Mouse (Mus musculus) natural killer cell, adult 2 months (primary cell): ENCODE measurements around the gene Bcl2l1.

Source experiments
- DNase-seq, 2 experiments: peaks; one replicate each; pipeline ENCODE4 v3.0.0; 2022; ENCODE audit warnings: low spot score in 2 of 2

Bcl2l1 gene

DNA sequence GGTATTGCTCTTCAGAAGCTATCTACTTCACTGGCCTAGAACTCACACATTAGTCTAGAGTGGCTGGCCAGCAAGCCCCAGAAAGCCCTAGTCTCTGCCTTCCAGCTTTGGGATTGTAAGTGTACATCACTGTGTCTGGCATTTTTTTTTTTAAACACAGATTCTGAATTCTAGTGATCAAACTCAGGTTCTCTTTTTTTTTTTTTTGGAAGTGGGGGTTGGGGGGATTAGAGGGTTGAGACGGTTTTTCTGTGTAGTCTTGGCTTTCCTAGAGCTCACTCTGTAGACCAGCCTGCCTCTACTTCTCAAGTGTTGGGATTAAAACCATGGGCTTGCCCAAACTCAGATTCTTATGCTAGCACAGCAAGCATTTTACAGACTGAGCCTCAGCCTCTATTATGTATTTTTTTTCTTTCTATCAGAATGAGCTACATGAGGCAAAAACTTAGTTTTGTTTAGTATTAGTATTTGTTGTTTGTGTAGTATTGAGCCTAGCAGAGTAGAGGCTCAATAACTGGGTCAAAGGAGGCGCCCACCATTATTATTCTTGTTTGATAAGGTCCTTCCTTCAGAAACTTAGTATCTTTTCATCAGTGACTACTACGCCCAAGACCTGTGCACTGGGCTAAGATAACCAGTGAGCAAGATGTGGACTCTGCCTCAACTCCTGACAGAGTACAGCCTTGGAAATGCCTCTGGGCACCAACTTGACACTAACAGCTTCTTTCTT, 6.9 kb downstream of the Bcl2l1 start:
- DNase-seq, result no peak

DNA sequence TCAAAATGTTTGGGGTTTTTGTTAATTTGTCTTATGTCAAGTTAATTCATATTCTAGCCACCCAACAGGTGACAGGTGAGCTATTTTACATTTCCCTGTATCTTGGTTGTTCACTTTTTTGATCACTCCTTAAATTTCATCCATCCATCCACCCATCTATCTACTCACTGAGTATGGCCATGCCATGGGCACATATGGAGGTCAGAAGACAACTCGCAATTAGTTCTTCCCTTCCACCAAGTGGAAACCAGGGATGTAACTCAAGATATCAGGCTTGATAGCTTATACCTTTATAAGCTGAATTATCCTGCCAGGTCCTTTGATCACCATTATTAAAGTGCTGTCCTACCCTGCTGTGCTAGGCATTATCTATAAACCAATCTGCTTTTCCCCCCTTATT, 7.8 kb downstream of the Bcl2l1 start:
- no peak for DNase-seq

DNA sequence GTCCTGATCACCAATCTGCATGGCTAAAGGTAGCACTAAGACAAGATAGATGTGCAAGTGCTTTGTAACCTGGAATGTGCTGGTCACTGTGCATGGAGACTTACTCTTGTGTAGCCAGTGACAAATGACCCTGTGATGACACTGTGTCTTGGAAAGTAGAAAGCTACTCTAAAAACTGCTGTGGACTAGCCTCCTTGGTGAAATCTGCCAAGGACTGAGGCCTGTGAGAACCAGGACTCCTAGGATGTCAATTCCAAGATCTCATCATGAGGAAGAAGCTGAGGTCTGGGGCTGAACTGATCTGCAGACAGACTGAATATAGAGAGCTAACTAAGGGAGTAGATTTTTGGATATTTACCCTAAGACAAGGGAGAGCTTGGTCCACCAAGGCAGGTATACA, 10.0 kb downstream of the Bcl2l1 start:
- DNase-seq, result no peak

- no peak for DNase-seq
Measured at GRCm38 (mm10) chr2:152821023-152821422, 10.5 kb downstream of the Bcl2l1 start.

GRCm38 (mm10) chr2:152820369-152820768, 11.2 kb downstream of the Bcl2l1 start:
- no peak for DNase-seq

GRCm38 (mm10) chr2:152819926-152820325, 11.6 kb downstream of the Bcl2l1 start:
- DNase-seq, result no peak

GRCm38 (mm10) chr2:152819097-152819624, 12.4 kb downstream of the Bcl2l1 start:
- no peak for DNase-seq

DNA sequence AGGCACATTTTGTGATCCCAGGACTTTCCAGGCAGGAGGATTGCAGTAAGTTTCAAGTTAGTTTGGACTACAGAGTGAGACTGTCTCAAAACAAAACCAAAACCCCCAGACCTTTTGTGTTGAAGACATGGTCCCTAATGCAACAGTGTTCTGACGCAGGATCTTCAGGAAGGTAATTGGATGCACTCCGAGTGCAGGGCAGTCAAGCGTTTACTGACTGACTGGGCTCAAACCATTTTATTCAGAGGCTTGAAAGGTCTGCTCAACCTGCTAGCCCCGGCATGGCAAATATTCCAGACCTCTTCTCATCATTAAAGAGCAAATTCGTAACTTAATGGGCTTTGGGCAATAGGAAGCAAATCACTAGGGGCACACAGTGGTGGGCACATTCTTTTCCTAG, 12.8 kb downstream of the Bcl2l1 start:
- DNase-seq, result no peak

GRCm38 (mm10) chr2:152817596-152818291, 13.8 kb downstream of the Bcl2l1 start:
- DNase-seq, result no peak

DNA sequence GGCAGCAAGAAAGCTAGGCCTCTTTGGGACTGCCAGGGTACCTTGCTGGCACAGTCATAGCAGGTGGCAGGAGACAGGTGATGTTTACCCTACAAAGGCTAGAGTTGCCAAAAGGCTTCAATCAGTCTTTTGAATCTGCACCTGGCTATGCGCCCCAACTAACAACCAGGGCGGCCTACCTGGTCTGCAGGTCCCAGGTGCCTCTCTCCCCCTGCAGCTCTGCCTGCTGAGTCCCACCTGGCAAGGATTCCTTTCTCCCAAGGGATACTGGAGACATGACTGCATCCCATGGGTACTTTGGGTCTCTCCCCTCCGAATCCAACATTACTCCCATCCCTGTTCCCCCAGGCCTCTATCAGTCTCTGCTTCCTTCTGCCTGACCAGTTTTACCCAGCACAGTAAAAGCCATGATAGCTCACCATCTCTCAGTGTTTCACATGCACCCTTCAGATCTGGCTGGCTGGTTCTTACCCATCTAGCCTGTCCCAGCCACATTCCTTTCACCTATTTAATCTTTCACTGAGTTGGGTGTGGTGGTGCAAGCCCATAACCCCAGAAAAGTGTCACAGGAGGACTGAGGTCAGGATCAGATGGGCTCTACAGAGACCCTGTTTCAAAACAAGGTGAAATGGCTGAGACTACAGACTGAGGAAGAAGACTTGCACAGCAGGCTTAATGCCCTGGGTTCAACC, 14.7 kb downstream of the Bcl2l1 start:
- DNase-seq, result no peak

- no peak for DNase-seq
Measured at GRCm38 (mm10) chr2:152815879-152816656, 15.5 kb downstream of the Bcl2l1 start.

- no peak for DNase-seq
Measured at GRCm38 (mm10) chr2:152814213-152814874, 17.2 kb downstream of the Bcl2l1 start.

GRCm38 (mm10) chr2:152813232-152813631, 18.3 kb downstream of the Bcl2l1 start:
- DNase-seq, result no peak

- DNase-seq, result no peak
Measured at GRCm38 (mm10) chr2:152811336-152812165, 20.0 kb downstream of the Bcl2l1 start.

DNA sequence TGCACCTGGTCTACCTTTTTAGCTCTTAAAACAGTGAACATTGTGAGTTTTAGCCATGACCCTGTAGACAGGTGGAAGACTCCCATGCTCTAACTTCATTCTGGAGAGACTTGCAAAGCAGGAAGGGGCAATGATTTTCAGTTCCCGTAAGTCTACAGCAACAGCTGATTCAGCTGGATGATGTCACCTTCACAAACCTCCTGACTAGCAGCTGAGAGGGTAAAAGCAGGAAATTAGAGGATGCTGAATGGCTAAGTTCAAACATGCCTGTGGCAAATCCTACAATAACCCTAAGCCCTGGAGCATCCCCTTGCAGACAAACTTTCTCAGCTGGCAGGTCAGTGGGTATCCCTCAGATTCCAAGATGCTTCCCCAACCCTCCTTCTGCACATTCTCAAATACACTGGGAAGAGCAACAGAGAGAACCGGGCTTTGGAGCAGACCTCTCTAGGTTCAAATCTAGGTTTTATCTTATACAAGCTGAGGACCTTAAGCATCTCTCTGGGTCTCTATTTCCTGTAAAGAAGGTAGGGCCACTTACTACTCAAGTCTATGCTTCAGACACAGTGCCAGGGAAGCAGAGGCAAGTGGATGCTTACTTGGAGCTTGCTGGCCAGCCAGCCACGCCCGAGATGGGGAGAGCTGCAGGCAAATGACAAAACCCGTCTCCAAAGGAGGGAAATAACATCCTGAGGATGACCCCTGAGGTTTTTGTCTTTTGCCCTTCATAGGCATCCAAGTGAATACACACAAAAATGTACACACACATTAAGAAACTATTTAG, 21.2 kb downstream of the Bcl2l1 start:
- DNase-seq, result peak in 1 of 2 experiments; percentile 42

- DNase-seq, result no peak
Measured at GRCm38 (mm10) chr2:152808178-152808577, 23.4 kb downstream of the Bcl2l1 start.

DNA sequence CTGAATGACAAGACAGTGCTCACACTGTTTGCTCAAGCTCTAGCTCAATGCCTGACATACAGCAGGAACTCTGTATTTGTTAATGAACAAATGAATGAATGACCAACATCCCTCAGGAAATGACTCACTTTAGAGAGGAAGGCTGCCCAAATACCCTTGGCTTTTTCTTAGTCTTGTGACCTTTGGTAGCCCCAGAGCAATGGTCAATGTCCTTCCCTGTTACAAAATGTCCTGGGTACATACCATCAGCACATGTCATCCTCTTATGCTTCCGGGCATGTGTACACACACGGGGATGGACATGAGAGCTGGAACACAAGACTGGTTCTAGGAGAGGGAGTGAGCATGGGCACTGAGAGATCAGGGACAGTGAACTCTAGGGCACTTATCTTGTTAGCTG, 25.5 kb downstream of the Bcl2l1 start:
- DNase-seq, result no peak

DNA sequence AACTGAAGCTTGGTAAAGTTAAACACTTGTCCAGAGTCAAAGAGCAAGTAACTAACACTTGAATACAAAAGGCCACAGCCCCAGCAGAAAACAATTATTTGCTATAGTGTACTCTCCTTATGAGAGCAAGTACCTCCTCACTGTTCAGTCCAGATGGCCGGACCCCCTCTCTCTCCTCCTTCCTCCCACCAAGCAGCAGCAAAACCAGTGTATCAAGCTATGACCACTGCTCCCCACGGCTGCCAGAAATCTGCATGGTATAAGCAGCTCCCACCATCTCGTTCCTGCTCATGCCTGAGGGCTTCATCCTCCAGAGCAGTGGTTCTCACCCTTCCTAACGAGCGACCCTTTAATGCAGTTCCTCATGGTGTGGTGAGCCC, 26.4 kb downstream of the Bcl2l1 start:
- DNase-seq, result no peak

GRCm38 (mm10) chr2:152804408-152805110, 27.0 kb downstream of the Bcl2l1 start:
- DNase-seq, result no peak
